Mouse (Mus musculus) large intestine, adult 2 months (tissue): ENCODE measurements around the gene Dnajc7. TPM values are rescaled to one million over a fixed set of nuclear protein-coding genes. Genes with fewer than 3 reads are reported as not detected.
"Not testable (repeated sequence)": the region's sequence is repeated elsewhere in the genome, so short reads cannot be mapped to it uniquely, and the experiment has no call there.

Experiments used
- DNase-seq: peaks from one replicate; pipeline ENCODE4 v3.0.0-alpha.2; 2012; ENCODE audit warnings: low read depth, low spot score
- WGBS: fragments of 180-500 bp; shearing (Covaris S2); methylation state at CpG from one replicate; pipeline ENCODE4 v1.1.7; 2018; 5-methylcytosine and 5-hydroxymethylcytosine counted together
- polyA plus RNA-seq: library from polyadenylated mRNA; depleted of rRNA; stranded (reverse); fragments of >200 nt; gene quantifications from 2 replicates; pipeline ENCODE4 v1.2.3, GENCODE M21; 2012

Gene Dnajc7
- polyA plus RNA-seq, 1 experiment: 53.6 TPM

- no peak for DNase-seq
- under 1% methylated on average over 36 of the region's 36 CpGs for WGBS
Measured at GRCm38 (mm10) chr11:100618761-100619484, 1.0 kb downstream of the Dnajc7 start, which contains the start of gene Nkiras2. TSS of gene Nkiras2 (plus strand) at chr11:100619244.

GRCm38 (mm10) chr11:100617480-100617879 lies 2.5 kb downstream of the Dnajc7 start:
- 36% methylated on average over 4 of the region's 4 CpGs for WGBS
- DNase-seq: no peak

GRCm38 (mm10) chr11:100616836-100617235 lies 3.1 kb downstream of the Dnajc7 start:
- DNase-seq: not testable (repeated sequence)
- WGBS: 88% methylated on average over 7 of the region's 7 CpGs

- no peak for DNase-seq
- 89% methylated on average over 5 of the region's 5 CpGs for WGBS
Measured at GRCm38 (mm10) chr11:100616332-100616731, 3.6 kb downstream of the Dnajc7 start.

GRCm38 (mm10) chr11:100613241-100613640 lies 6.7 kb downstream of the Dnajc7 start:
- no peak for DNase-seq
- WGBS: 61% methylated on average over 3 of the region's 3 CpGs

- no peak for DNase-seq
- WGBS: 79% methylated on average over 6 of the region's 6 CpGs
Measured at GRCm38 (mm10) chr11:100611627-100612026, 8.3 kb downstream of the Dnajc7 start.

- DNase-seq: no peak
- 55% methylated on average over 9 of the region's 9 CpGs for WGBS
Measured at GRCm38 (mm10) chr11:100609997-100610680, 9.8 kb downstream of the Dnajc7 start.

- WGBS: 74% methylated on average over 5 of the region's 5 CpGs
- no peak for DNase-seq
Measured at GRCm38 (mm10) chr11:100609355-100609996, 10.5 kb downstream of the Dnajc7 start.

GRCm38 (mm10) chr11:100608796-100609195 lies 11.2 kb downstream of the Dnajc7 start:
- 62% methylated on average over 4 of the region's 4 CpGs for WGBS
- no peak for DNase-seq

- WGBS: 81% methylated on average over 6 of the region's 6 CpGs
- DNase-seq: no peak
Measured at GRCm38 (mm10) chr11:100607121-100607520, 12.8 kb downstream of the Dnajc7 start.

GRCm38 (mm10) chr11:100605451-100605850 lies 14.5 kb downstream of the Dnajc7 start:
- whole genome bisulfite sequencing: 93% methylated on average over 10 of the region's 10 CpGs
- DNase-seq: no peak

GRCm38 (mm10) chr11:100604321-100605005 lies 15.5 kb downstream of the Dnajc7 start:
- DNase-seq: no peak
- 63% methylated on average over 4 of the region's 4 CpGs for WGBS

GRCm38 (mm10) chr11:100603813-100604212 lies 16.2 kb downstream of the Dnajc7 start:
- WGBS: 67% methylated on average over 8 of the region's 8 CpGs
- no peak for DNase-seq

- WGBS: 82% methylated on average over 9 of the region's 9 CpGs
- DNase-seq: no peak
Measured at GRCm38 (mm10) chr11:100603155-100603554, 16.8 kb downstream of the Dnajc7 start.

- 90% methylated on average over 3 of the region's 3 CpGs for WGBS
- no peak for DNase-seq
Measured at GRCm38 (mm10) chr11:100601372-100601771, 18.6 kb downstream of the Dnajc7 start.

GRCm38 (mm10) chr11:100598074-100598473 lies 21.9 kb downstream of the Dnajc7 start:
- DNase-seq: no peak
- 73% methylated on average over 4 of the region's 4 CpGs for WGBS

- 76% methylated on average over 4 of the region's 4 CpGs for WGBS
- no peak for DNase-seq
Measured at GRCm38 (mm10) chr11:100595533-100595932, 24.4 kb downstream of the Dnajc7 start.

- no peak for DNase-seq
- 68% methylated on average over 7 of the region's 7 CpGs for WGBS
Measured at GRCm38 (mm10) chr11:100594608-100595007, 25.4 kb downstream of the Dnajc7 start.

GRCm38 (mm10) chr11:100592346-100593046 lies 27.5 kb downstream of the Dnajc7 start:
- 85% methylated on average over 11 of the region's 11 CpGs for WGBS
- DNase-seq: no peak
